Mouse (Mus musculus) left cerebral cortex, adult 2 months (tissue): ENCODE measurements around the gene Kcnmb3. TPM values are rescaled to one million over a fixed set of nuclear protein-coding genes. Genes with fewer than 3 reads are reported as not detected.

Source experiments
- DNase-seq, 2 experiments: peaks; one replicate each; pipeline ENCODE4 v3.0.0; 2021 to 2022; ENCODE audit warnings: low spot score in 2 of 2, mixed read lengths in 1 of 2; ENCODE audit errors: extremely low spot score in 1 of 2
- H3K27ac ChIP-seq: fragments of 200-600 bp; 2 replicates; pipeline ENCODE4 v1.8.1; 2022
- H3K4me3 ChIP-seq: fragments of 200-600 bp; 2 replicates; pipeline ENCODE4 v1.8.1; 2022
- CTCF ChIP-seq: fragments of 200-600 bp; IDR thresholded peaks from 2 replicates; pipeline ENCODE4 v1.8.1; 2022; ENCODE audit warnings: antibody characterized with exemption, mild to moderate bottlenecking, moderate library complexity
- intact Hi-C: fragments of 180-260 bp; cut with DNase I; formaldehyde crosslinking; loops from one replicate; pipeline ENCODE4 v1.15.1; 2025
- total RNA-seq, 2 experiments: library from RNA; stranded (reverse); gene quantifications; 2 replicates each; pipeline ENCODE4 v1.2.3; 2021

Kcnmb3 gene
- total RNA-seq, 2 experiments from 2014 or later = not detected

GRCm38 (mm10) chr3:32509496-32510374 is 17.7 kb upstream of the Kcnmb3 start, which contains the start of gene Zfp639:
Gene Zfp639 (plus strand): TSS chr3:32510259.
- peak within 1 kb of the TSS; percentile 85 for H3K27ac ChIP-seq
- DNase-seq = no peak
- peak within 1 kb of the TSS; percentile 79 for H3K4me3 ChIP-seq
- no peak for TF ChIP-seq CTCF
- intact Hi-C loops = loop anchor here (2.0 to 5.0 kb wide), 3 partner anchors 37 to 717 kb away; partner anchors contain the start of gene Pik3ca

- TF ChIP-seq CTCF = peak; percentile 90
- peak; percentile 63 to 67 for DNase-seq
- Histone ChIP-seq H3K4me3 (peak overlapping the region; percentile 14; the same call in 1 of the 2 replicates), H3K27ac (peak overlapping the region; percentile 17; the same call in 1 of the 2 replicates)
- intact Hi-C loops = loop anchor here (1.0 to 5.0 kb wide), 4 partner anchors 36 to 716 kb away; partner anchors contain the start of gene Pik3ca
Observed at GRCm38 (mm10) chr3:32508666-32509324, 16.8 kb upstream of the Kcnmb3 start.

- TF ChIP-seq CTCF = no peak
- Histone ChIP-seq H3K4me3 (no peak overlapping the region), H3K27ac (no peak overlapping the region)
- intact Hi-C loops = loop anchor here (5.0 kb wide), 2 partner anchors 34 to 714 kb away; no protein-coding TSS in a partner anchor
- DNase-seq = no peak
Observed at GRCm38 (mm10) chr3:32506366-32507225, 14.6 kb upstream of the Kcnmb3 start.

- Histone ChIP-seq H3K4me3 (no peak overlapping the region), H3K27ac (no peak overlapping the region)
- no peak for TF ChIP-seq CTCF
- DNase-seq = no peak
- intact Hi-C loops = loop anchor here (5.0 kb wide), 2 partner anchors 34 to 714 kb away; no protein-coding TSS in a partner anchor
Observed at GRCm38 (mm10) chr3:32505841-32506240, 13.8 kb upstream of the Kcnmb3 start.

GRCm38 (mm10) chr3:32500346-32500745 is 8.3 kb upstream of the Kcnmb3 start:
- Histone ChIP-seq H3K4me3 (no peak overlapping the region), H3K27ac (no peak overlapping the region)
- no peak for TF ChIP-seq CTCF
- no peak for DNase-seq
- intact Hi-C loops = no loop called here

GRCm38 (mm10) chr3:32496711-32497070 is 4.7 kb upstream of the Kcnmb3 start:
- Histone ChIP-seq H3K4me3 (no peak overlapping the region), H3K27ac (no peak overlapping the region)
- DNase-seq = no peak
- intact Hi-C loops = no loop called here
- TF ChIP-seq CTCF = no peak

- TF ChIP-seq CTCF = no peak
- intact Hi-C loops = no loop called here
- DNase-seq = no peak
Observed at GRCm38 (mm10) chr3:32495856-32496710, 4.1 kb upstream of the Kcnmb3 start.

GRCm38 (mm10) chr3:32495088-32495770 is 3.2 kb upstream of the Kcnmb3 start:
- no peak for DNase-seq
- Histone ChIP-seq H3K27ac (no peak overlapping the region), H3K4me3 (no peak overlapping the region)
- TF ChIP-seq CTCF = no peak
- intact Hi-C loops = no loop called here

More at GRCm38 (mm10) chr3:32495856-32496710, 4.1 kb upstream of the Kcnmb3 start:
- Histone ChIP-seq H3K4me3 (no peak overlapping the region), H3K27ac (no peak overlapping the region)

- intact Hi-C loops = no loop called here
- H3K27ac ChIP-seq = no peak overlapping the region
- peak; percentile 10 for TF ChIP-seq CTCF
- no peak for DNase-seq
- H3K4me3 ChIP-seq = no peak overlapping the region
Observed at GRCm38 (mm10) chr3:32494387-32495087, 2.5 kb upstream of the Kcnmb3 start.

GRCm38 (mm10) chr3:32490928-32491315 is 1.1 kb downstream of the Kcnmb3 start:
- no peak overlapping the region for H3K4me3 ChIP-seq
- no peak for DNase-seq
- TF ChIP-seq CTCF = no peak
- no peak overlapping the region for H3K27ac ChIP-seq
- intact Hi-C loops = no loop called here
